Mouse (Mus musculus): Measurements from ENCODE around the gene Rbms3.

DNA sequence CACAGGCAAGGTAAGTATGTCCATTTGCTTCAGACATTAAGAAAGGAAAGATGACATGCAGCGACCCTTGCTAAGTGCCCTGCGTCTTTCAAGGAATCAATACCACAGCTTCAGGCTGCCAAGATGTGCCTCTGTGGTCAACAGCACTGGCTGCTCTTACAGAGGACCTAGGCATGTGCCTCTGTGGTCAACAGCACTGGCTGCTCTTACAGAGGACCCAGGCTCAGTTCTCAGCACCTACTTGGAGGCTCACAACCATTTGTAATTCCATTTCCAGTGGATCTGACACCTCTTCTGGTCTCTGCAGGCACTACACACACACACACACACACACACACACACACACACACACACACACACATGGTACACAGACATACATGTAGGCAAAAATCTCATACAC lies 545.2 kb downstream of the Rbms3 start:
- no peak for TF ChIP-seq CTCF (IDR thresholded peaks at IDR 0.05)
- TF ChIP-seq EP300 (IDR thresholded peaks at IDR 0.05) = no peak
